Mouse (Mus musculus): ENCODE results near the gene Epb41l3.

The Epb41l3 gene

GRCm38 (mm10) chr17:69075501-69076237, at the start of gene Epb41l3:
TSS of gene Epb41l3 (plus strand) at chr17:69075683.
- in situ Hi-C loops (cut with MboI, MseI), result no loop called here

- in situ Hi-C loops (cut with MboI, MseI), result no loop called here
These were observed 36.5 kb upstream of the Epb41l3 start for GRCm38 (mm10) chr17:69038760-69039675.

- in situ Hi-C loops (cut with MboI, MseI), result no loop called here
These were observed 34.0 kb upstream of the Epb41l3 start for GRCm38 (mm10) chr17:69041516-69041915.

- in situ Hi-C loops (cut with MboI, MseI), result no loop called here
These were observed 26.7 kb upstream of the Epb41l3 start for GRCm38 (mm10) chr17:69048826-69049225.

- in situ Hi-C loops (cut with MboI, MseI), result loop anchor here (5.0 kb wide), 1 partner anchor 1217 kb away; no protein-coding TSS in a partner anchor
These were observed 21.5 kb upstream of the Epb41l3 start for GRCm38 (mm10) chr17:69054029-69054428.

GRCm38 (mm10) chr17:69059760-69060159, 15.7 kb upstream of the Epb41l3 start:
- in situ Hi-C loops (cut with MboI, MseI), result no loop called here

GRCm38 (mm10) chr17:69060388-69060787, 15.1 kb upstream of the Epb41l3 start:
- in situ Hi-C loops (cut with MboI, MseI), result no loop called here

GRCm38 (mm10) chr17:69061883-69062745, 13.4 kb upstream of the Epb41l3 start:
- in situ Hi-C loops (cut with MboI, MseI), result no loop called here

GRCm38 (mm10) chr17:69067937-69068739, 7.3 kb upstream of the Epb41l3 start:
- in situ Hi-C loops (cut with MboI, MseI), result no loop called here

- in situ Hi-C loops (cut with MboI, MseI), result no loop called here
These were observed 1.4 kb upstream of the Epb41l3 start for GRCm38 (mm10) chr17:69074095-69074494.

GRCm38 (mm10) chr17:69076238-69076625, 749 bp downstream of the Epb41l3 start:
- in situ Hi-C loops (cut with MboI, MseI), result no loop called here

- in situ Hi-C loops (cut with MboI, MseI), result no loop called here
These were observed 1.5 kb downstream of the Epb41l3 start for GRCm38 (mm10) chr17:69076747-69077543.

GRCm38 (mm10) chr17:69077544-69077920, 2.0 kb downstream of the Epb41l3 start:
- in situ Hi-C loops (cut with MboI, MseI), result no loop called here

GRCm38 (mm10) chr17:69082316-69082715, 6.8 kb downstream of the Epb41l3 start:
- in situ Hi-C loops (cut with MboI, MseI), result no loop called here

GRCm38 (mm10) chr17:69091618-69092017, 16.1 kb downstream of the Epb41l3 start:
- in situ Hi-C loops (cut with MboI, MseI), result no loop called here

- in situ Hi-C loops (cut with MboI, MseI), result no loop called here
These were observed 21.6 kb downstream of the Epb41l3 start for GRCm38 (mm10) chr17:69097068-69097467.

- in situ Hi-C loops (cut with MboI, MseI), result no loop called here
These were observed 22.5 kb downstream of the Epb41l3 start for GRCm38 (mm10) chr17:69097955-69098354.

GRCm38 (mm10) chr17:69103326-69103725, 27.8 kb downstream of the Epb41l3 start:
- in situ Hi-C loops (cut with MboI, MseI), result no loop called here

GRCm38 (mm10) chr17:69105035-69105798, 29.7 kb downstream of the Epb41l3 start:
- in situ Hi-C loops (cut with MboI, MseI), result no loop called here
